Mouse (Mus musculus) macrophage (primary cell): ENCODE data around the gene Syt6. TPM values are rescaled to one million over a fixed set of nuclear protein-coding genes. Genes with fewer than 3 reads are reported as not detected.

Experiments
- H3K27ac ChIP-seq: fragments of 350-480 bp; formaldehyde crosslinking; 2 replicates; pipeline ENCODE4 v1.9.0; 2021
- H3K36me3 ChIP-seq: fragments of 350-480 bp; formaldehyde crosslinking; 2 replicates; pipeline ENCODE4 v1.9.0; 2021; ENCODE audit errors: inconsistent target
- H3K4me3 ChIP-seq: fragments of 350-480 bp; formaldehyde crosslinking; 2 replicates; pipeline ENCODE4 v1.9.0; 2021; ENCODE audit errors: inconsistent target
- H3K79me2 ChIP-seq: fragments of 350-480 bp; formaldehyde crosslinking; 2 replicates; pipeline ENCODE4 v1.9.0; 2021; ENCODE audit errors: inconsistent target
- WGBS: methylation state at CpG from one replicate; pipeline ENCODE4 v1.1.7; 2026; ENCODE audit warnings: inconsistent platforms; ENCODE audit not compliant: missing documents; 5-methylcytosine and 5-hydroxymethylcytosine counted together
- polyA plus RNA-seq: library from polyadenylated mRNA; stranded (reverse); fragments of 250-400 nt; gene quantifications from 3 replicates; pipeline ENCODE4 v1.2.4, GENCODE M21; 2018; ENCODE audit warnings: inconsistent platforms
- total RNA-seq, 78 experiments: library from RNA; depleted of rRNA; stranded (reverse); fragments of 250-400 nt; gene quantifications; 1 replicate in 9 of 78; 2 replicates in 24 of 78; 3 replicates in 43 of 78; 4 replicates in 2 of 78; pipeline ENCODE4 v1.2.4; 2018; ENCODE audit warnings: inconsistent platforms in 56 of 78

Gene Syt6
- total RNA-seq (2018; cell fraction: chromatin; rRNA removed): not detected
- not detected for total RNA-seq (2018; cell fraction: cytosol; rRNA removed)
- total RNA-seq (2018; cell fraction: nucleus; rRNA removed): not detected
- not detected in 3 replicates for polyA plus RNA-seq

- WGBS: 3% methylated on average over 44 of the region's 44 CpGs
- no peaks in the 10 kb centered on the region for H3K79me2 ChIP-seq
- H3K4me3 ChIP-seq: no peak within 1 kb of the TSS
- no peak within 1 kb of the TSS for H3K27ac ChIP-seq
- no peaks in the 10 kb centered on the region for H3K36me3 ChIP-seq
Measured at GRCm38 (mm10) chr3:103575156-103575892, at the start of gene Syt6. TSS of gene Syt6 (plus strand) at chr3:103575231.

GRCm38 (mm10) chr3:103526201-103526704 lies 48.8 kb upstream of the Syt6 start:
- 96% methylated on average over 4 of the region's 4 CpGs for WGBS
- Histone ChIP-seq H3K79me2 (no peaks in the 10 kb centered on the region), H3K27ac (no peak overlapping the region), H3K4me3 (no peak overlapping the region), H3K36me3 (no peaks in the 10 kb centered on the region)

GRCm38 (mm10) chr3:103526864-103527263 lies 48.2 kb upstream of the Syt6 start:
- 0% methylated on average over 2 of the region's 2 CpGs for WGBS
- Histone ChIP-seq H3K79me2 (no peaks in the 10 kb centered on the region), H3K36me3 (no peaks in the 10 kb centered on the region), H3K4me3 (no peak overlapping the region), H3K27ac (no peak overlapping the region)

GRCm38 (mm10) chr3:103534036-103534435 lies 41.0 kb upstream of the Syt6 start:
- Histone ChIP-seq H3K4me3 (no peak overlapping the region), H3K36me3 (no peaks in the 10 kb centered on the region), H3K79me2 (no peaks in the 10 kb centered on the region), H3K27ac (no peak overlapping the region)
- 94% methylated on average over 9 of the region's 9 CpGs for WGBS

GRCm38 (mm10) chr3:103535207-103535606 lies 39.8 kb upstream of the Syt6 start:
- 80% methylated on average over 5 of the region's 5 CpGs for WGBS
- Histone ChIP-seq H3K27ac (no peak overlapping the region), H3K79me2 (no peaks in the 10 kb centered on the region), H3K36me3 (no peaks in the 10 kb centered on the region), H3K4me3 (no peak overlapping the region)

- no peaks in the 10 kb centered on the region for H3K36me3 ChIP-seq
- no peak overlapping the region for H3K4me3 ChIP-seq
- no peak overlapping the region for H3K27ac ChIP-seq
- H3K79me2 ChIP-seq: no peaks in the 10 kb centered on the region
- 83% methylated on average over 7 of the region's 7 CpGs for WGBS
Measured at GRCm38 (mm10) chr3:103539148-103539547, 35.9 kb upstream of the Syt6 start.

- H3K4me3 ChIP-seq: no peak overlapping the region
- H3K79me2 ChIP-seq: no peaks in the 10 kb centered on the region
- 75% methylated on average over 2 of the region's 2 CpGs for WGBS
- no peak overlapping the region for H3K27ac ChIP-seq
- no peaks in the 10 kb centered on the region for H3K36me3 ChIP-seq
Measured at GRCm38 (mm10) chr3:103546166-103546565, 28.9 kb upstream of the Syt6 start.

GRCm38 (mm10) chr3:103546626-103547025 lies 28.4 kb upstream of the Syt6 start:
- WGBS: 93% methylated on average over 3 of the region's 3 CpGs
- no peak overlapping the region for H3K4me3 ChIP-seq
- no peaks in the 10 kb centered on the region for H3K36me3 ChIP-seq
- no peak overlapping the region for H3K27ac ChIP-seq
- H3K79me2 ChIP-seq: no peaks in the 10 kb centered on the region

- H3K4me3 ChIP-seq: no peak overlapping the region
- H3K27ac ChIP-seq: no peak overlapping the region
- no peaks in the 10 kb centered on the region for H3K79me2 ChIP-seq
- H3K36me3 ChIP-seq: no peaks in the 10 kb centered on the region
- 88% methylated on average over 4 of the region's 5 CpGs for WGBS
Measured at GRCm38 (mm10) chr3:103550236-103550635, 24.8 kb upstream of the Syt6 start.

GRCm38 (mm10) chr3:103567226-103567625 lies 7.8 kb upstream of the Syt6 start:
- H3K27ac ChIP-seq: no peak overlapping the region
- H3K36me3 ChIP-seq: no peaks in the 10 kb centered on the region
- H3K4me3 ChIP-seq: no peak overlapping the region
- H3K79me2 ChIP-seq: no peaks in the 10 kb centered on the region
- WGBS: 94% methylated on average over 3 of the region's 3 CpGs

- no peak overlapping the region for H3K27ac ChIP-seq
- H3K4me3 ChIP-seq: no peak overlapping the region
- WGBS: 83% methylated on average over 4 of the region's 4 CpGs
- no peaks in the 10 kb centered on the region for H3K79me2 ChIP-seq
- H3K36me3 ChIP-seq: no peaks in the 10 kb centered on the region
Measured at GRCm38 (mm10) chr3:103572526-103572925, 2.5 kb upstream of the Syt6 start.

- Histone ChIP-seq H3K79me2 (no peaks in the 10 kb centered on the region), H3K27ac (no peak overlapping the region), H3K36me3 (no peaks in the 10 kb centered on the region), H3K4me3 (no peak overlapping the region)
- WGBS: 6% methylated on average over 20 of the region's 20 CpGs
Measured at GRCm38 (mm10) chr3:103573106-103573790, 1.8 kb upstream of the Syt6 start.

- H3K27ac ChIP-seq: no peak overlapping the region
- H3K36me3 ChIP-seq: no peaks in the 10 kb centered on the region
- H3K4me3 ChIP-seq: no peak overlapping the region
- 4% methylated on average over 14 of the region's 14 CpGs for WGBS
- H3K79me2 ChIP-seq: no peaks in the 10 kb centered on the region
Measured at GRCm38 (mm10) chr3:103573791-103574166, 1.3 kb upstream of the Syt6 start.

- Histone ChIP-seq H3K4me3 (no peak overlapping the region), H3K36me3 (no peaks in the 10 kb centered on the region), H3K79me2 (no peaks in the 10 kb centered on the region), H3K27ac (no peak overlapping the region)
- 15% methylated on average over 15 of the region's 22 CpGs for WGBS
Measured at GRCm38 (mm10) chr3:103574566-103575155, 370 bp upstream of the Syt6 start.
